Mouse (Mus musculus) midbrain, embryonic 13.5 days (tissue): ENCODE measurements around the gene Arl5c. TPM values are rescaled to one million over a fixed set of nuclear protein-coding genes. Genes with fewer than 3 reads are reported as not detected.

Experiments
- ATAC-seq: fragments of 200-750 bp; cut with Nextera tagmentation; 2 replicates; pipeline ENCODE4 v1.8.0; 2017; ENCODE audit warnings: mild to moderate bottlenecking, moderate TSS enrichment, moderate library complexity
- H3K27ac ChIP-seq: fragments of 300-500 bp; sonication (generic); 2 replicates; pipeline ENCODE4 v1.5.1; 2015; ENCODE audit warnings: inconsistent platforms, mild to moderate bottlenecking, moderate library complexity
- H3K27me3 ChIP-seq: fragments of 300-500 bp; sonication (generic); 2 replicates; pipeline ENCODE4 v1.6.1; 2015; ENCODE audit warnings: mild to moderate bottlenecking, inconsistent platforms
- H3K36me3 ChIP-seq: fragments of 300-500 bp; sonication (generic); 2 replicates; pipeline ENCODE4 v1.6.1; 2015; ENCODE audit warnings: mild to moderate bottlenecking, inconsistent platforms
- H3K4me1 ChIP-seq: fragments of 300-500 bp; sonication (generic); replicated peaks from 2 replicates; pipeline ENCODE4 v1.6.1; 2015; ENCODE audit warnings: inconsistent platforms
- H3K4me2 ChIP-seq: fragments of 300-500 bp; sonication (generic); replicated peaks from 2 replicates; pipeline ENCODE4 v1.6.1; 2015; ENCODE audit warnings: moderate library complexity, mild to moderate bottlenecking, inconsistent platforms
- H3K4me3 ChIP-seq: fragments of 300-500 bp; sonication (generic); replicated peaks from 2 replicates; pipeline ENCODE4 v1.5.1; 2015; ENCODE audit warnings: mild to moderate bottlenecking, inconsistent platforms
- H3K9ac ChIP-seq: fragments of 300-500 bp; sonication (generic); replicated peaks from 2 replicates; pipeline ENCODE4 v1.6.1; 2015; ENCODE audit warnings: mild to moderate bottlenecking, inconsistent platforms
- H3K9me3 ChIP-seq: fragments of 300-500 bp; sonication (generic); 2 replicates; pipeline ENCODE4 v1.6.1; 2016; ENCODE audit warnings: mild to moderate bottlenecking, inconsistent platforms
- WGBS: fragments of 180-500 bp; shearing (Covaris S2); methylation state at CpG from one replicate; pipeline ENCODE4 v1.1.7; 2015; 5-methylcytosine and 5-hydroxymethylcytosine counted together
- polyA plus RNA-seq: library from polyadenylated mRNA; unstranded; fragments of >200 nt; fragmentation: Nextera tagmentation; extraction: Ambion mirVana; gene quantifications from 2 replicates; pipeline ENCODE4 v1.2.1, GENCODE M21; 2015

Gene Arl5c
- polyA plus RNA-seq, 1 experiment from 2014 or later, result 10.5 TPM

- Histone ChIP-seq H3K4me3 (no peak overlapping the region), H3K9me3 (no peaks in the 10 kb centered on the region), H3K9ac (peak overlapping the region; percentile 17; the same call in 1 of the 2 replicates), H3K36me3 (peaks cover 50% of the 10 kb centered on the region), H3K27me3 (no peaks in the 10 kb centered on the region), H3K4me2 (no peak overlapping the region), H3K4me1 (peaks cover 45% of the 10 kb centered on the region), H3K27ac (peak overlapping the region; percentile 87; the same call in 1 of the 2 replicates)
- WGBS, result 66% methylated on average over 6 of the region's 6 CpGs
- ATAC-seq, result no peak
These were observed 22.2 kb upstream of the Arl5c start for GRCm38 (mm10) chr11:98018222-98018621.

DNA sequence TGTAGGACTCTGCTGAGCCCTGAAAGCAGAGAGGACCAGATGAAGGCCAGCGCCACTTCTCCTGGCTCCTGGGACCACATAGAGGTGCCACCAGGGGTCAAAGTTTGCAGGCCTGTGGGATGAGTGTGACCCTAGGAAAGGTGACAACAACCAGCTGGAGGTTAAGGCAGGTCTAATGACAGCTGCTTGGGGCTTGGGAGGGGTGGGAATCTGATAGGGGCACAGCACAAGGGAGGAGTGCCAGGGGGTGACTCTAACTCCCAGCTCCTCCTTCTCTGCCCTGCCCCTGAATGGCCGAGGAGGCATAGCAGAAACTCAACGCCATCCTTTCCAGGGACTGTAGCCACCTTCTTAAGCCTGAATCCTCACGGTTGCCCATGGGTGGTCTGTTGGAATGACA lies 20.8 kb upstream of the Arl5c start:
- Histone ChIP-seq H3K9ac (no peak overlapping the region), H3K4me1 (peaks cover 43% of the 10 kb centered on the region), H3K9me3 (no peaks in the 10 kb centered on the region), H3K27me3 (no peaks in the 10 kb centered on the region), H3K4me3 (no peak overlapping the region), H3K4me2 (no peak overlapping the region), H3K27ac (no peak overlapping the region), H3K36me3 (peaks cover 63% of the 10 kb centered on the region)
- 79% methylated on average over 4 of the region's 4 CpGs for WGBS
- no peak for ATAC-seq

- no peak overlapping the region for H3K27ac ChIP-seq
- no peaks in the 10 kb centered on the region for H3K27me3 ChIP-seq
- WGBS, result 94% methylated on average over 5 of the region's 5 CpGs
- H3K9ac ChIP-seq, result no peak overlapping the region
- no peak overlapping the region for H3K4me2 ChIP-seq
- H3K36me3 ChIP-seq, result peaks cover 69% of the 10 kb centered on the region
- no peaks in the 10 kb centered on the region for H3K9me3 ChIP-seq
- peaks cover 37% of the 10 kb centered on the region for H3K4me1 ChIP-seq
- ATAC-seq, result no peak
- no peak overlapping the region for H3K4me3 ChIP-seq
These were observed 20.2 kb upstream of the Arl5c start for GRCm38 (mm10) chr11:98016177-98016576.

GRCm38 (mm10) chr11:98012831-98013230 lies 16.9 kb upstream of the Arl5c start:
- WGBS, result 85% methylated on average over 10 of the region's 10 CpGs
- peaks cover 97% of the 10 kb centered on the region for H3K36me3 ChIP-seq

GRCm38 (mm10) chr11:98011716-98012115 lies 15.7 kb upstream of the Arl5c start:
- Histone ChIP-seq H3K4me3 (no peak overlapping the region), H3K9ac (no peak overlapping the region), H3K27me3 (no peaks in the 10 kb centered on the region), H3K27ac (no peak overlapping the region), H3K36me3 (peaks cover 97% of the 10 kb centered on the region), H3K9me3 (no peaks in the 10 kb centered on the region), H3K4me1 (0 out of 2 replicates have a peak, but pooled peaks cover 3% of the 10 kb centered on the region), H3K4me2 (no peak overlapping the region)
- WGBS, result 70% methylated on average over 9 of the region's 9 CpGs
- no peak for ATAC-seq

More at GRCm38 (mm10) chr11:98012831-98013230, 16.9 kb upstream of the Arl5c start:
- Histone ChIP-seq H3K4me3 (no peak overlapping the region), H3K4me1 (peaks cover 4% of the 10 kb centered on the region; the same call in 1 of the 2 replicates), H3K4me2 (no peak overlapping the region), H3K9ac (no peak overlapping the region), H3K9me3 (no peaks in the 10 kb centered on the region), H3K27ac (no peak overlapping the region), H3K27me3 (no peaks in the 10 kb centered on the region)
- ATAC-seq, result no peak

DNA sequence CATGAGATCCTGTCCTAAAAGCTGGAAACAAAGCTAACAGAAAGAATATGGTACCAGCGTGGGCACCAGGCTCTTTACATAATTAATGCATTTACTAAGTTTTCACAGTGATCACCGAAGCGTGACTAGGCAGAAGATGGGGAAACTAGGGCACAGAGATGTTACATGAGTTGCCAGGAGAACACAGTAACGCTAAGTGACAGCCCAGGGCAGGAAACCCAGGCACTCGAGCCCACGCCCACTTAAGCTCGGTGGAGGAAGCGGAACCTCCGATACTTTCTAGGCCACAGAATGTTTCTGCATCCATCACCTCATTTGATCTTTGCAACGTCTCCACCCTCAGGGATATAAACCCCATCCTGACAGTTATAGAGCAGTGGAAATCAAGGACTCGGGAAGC lies 12.1 kb upstream of the Arl5c start:
- Histone ChIP-seq H3K4me3 (no peak overlapping the region), H3K4me2 (no peak overlapping the region), H3K36me3 (peaks cover 96% of the 10 kb centered on the region), H3K9ac (no peak overlapping the region), H3K9me3 (no peaks in the 10 kb centered on the region), H3K27me3 (0 out of 2 replicates have a peak, but pooled peaks cover 4% of the 10 kb centered on the region), H3K4me1 (peaks cover 12% of the 10 kb centered on the region), H3K27ac (no peak overlapping the region)
- WGBS, result 87% methylated on average over 11 of the region's 11 CpGs
- no peak for ATAC-seq

- peaks cover 10% of the 10 kb centered on the region; the same call in 1 of the 2 replicates for H3K27me3 ChIP-seq
- no peak overlapping the region for H3K9ac ChIP-seq
- ATAC-seq, result no peak
- H3K4me2 ChIP-seq, result no peak overlapping the region
- 88% methylated on average over 10 of the region's 10 CpGs for WGBS
- peaks cover 26% of the 10 kb centered on the region for H3K4me1 ChIP-seq
- H3K4me3 ChIP-seq, result no peak overlapping the region
- no peaks in the 10 kb centered on the region for H3K9me3 ChIP-seq
- H3K36me3 ChIP-seq, result peaks cover 79% of the 10 kb centered on the region
- H3K27ac ChIP-seq, result no peak overlapping the region
These were observed 9.7 kb upstream of the Arl5c start for GRCm38 (mm10) chr11:98005686-98006085.

GRCm38 (mm10) chr11:98005076-98005475 lies 9.1 kb upstream of the Arl5c start:
- no peak for ATAC-seq
- no peaks in the 10 kb centered on the region for H3K9me3 ChIP-seq
- no peak overlapping the region for H3K4me3 ChIP-seq
- peaks cover 10% of the 10 kb centered on the region; the same call in 1 of the 2 replicates for H3K27me3 ChIP-seq
- no peak overlapping the region for H3K9ac ChIP-seq
- peaks cover 72% of the 10 kb centered on the region for H3K36me3 ChIP-seq
- H3K27ac ChIP-seq, result no peak overlapping the region
- peaks cover 28% of the 10 kb centered on the region for H3K4me1 ChIP-seq
- 55% methylated on average over 13 of the region's 13 CpGs for WGBS
- H3K4me2 ChIP-seq, result no peak overlapping the region

GRCm38 (mm10) chr11:98004161-98004560 lies 8.2 kb upstream of the Arl5c start:
- no peak for ATAC-seq
- H3K9me3 ChIP-seq, result no peaks in the 10 kb centered on the region
- H3K27ac ChIP-seq, result no peak overlapping the region; the same call in 1 of the 2 replicates
- 73% methylated on average over 8 of the region's 8 CpGs for WGBS
- H3K4me1 ChIP-seq, result peaks cover 28% of the 10 kb centered on the region
- H3K4me3 ChIP-seq, result no peak overlapping the region
- no peak overlapping the region for H3K4me2 ChIP-seq
- no peak overlapping the region for H3K9ac ChIP-seq
- H3K27me3 ChIP-seq, result peaks cover 10% of the 10 kb centered on the region; the same call in 1 of the 2 replicates
- H3K36me3 ChIP-seq, result peaks cover 63% of the 10 kb centered on the region

DNA sequence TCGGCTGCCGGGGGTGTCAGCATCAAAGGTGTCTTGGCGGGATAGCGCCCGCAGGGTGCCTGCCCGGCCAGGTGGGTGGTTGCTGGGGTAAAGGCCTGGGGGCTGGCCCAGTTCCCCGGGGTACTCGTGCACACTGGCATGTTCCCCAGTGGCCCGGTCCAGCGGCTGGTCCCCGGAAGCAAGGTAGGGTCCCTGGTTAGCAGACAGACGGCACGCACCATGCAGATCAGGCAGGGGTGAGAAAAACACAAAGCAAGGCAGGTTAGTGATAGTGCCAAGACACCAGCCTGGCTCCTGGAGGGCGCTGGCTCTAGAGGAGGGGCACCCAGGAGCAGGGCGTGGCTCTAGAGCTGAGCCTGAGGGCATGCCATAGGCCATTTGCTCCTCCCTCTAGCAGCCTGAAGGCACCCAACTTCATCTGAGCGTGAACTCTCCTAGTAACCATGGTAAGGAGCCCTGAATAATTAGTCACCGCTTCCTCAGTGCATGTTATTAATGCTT lies 7.2 kb upstream of the Arl5c start:
- H3K9me3 ChIP-seq, result no peaks in the 10 kb centered on the region
- H3K4me2 ChIP-seq, result 0 out of 2 replicates have a peak overlapping the region, but pooled peaks have one; percentile 19
- peaks cover 10% of the 10 kb centered on the region; the same call in 1 of the 2 replicates for H3K27me3 ChIP-seq
- H3K36me3 ChIP-seq, result peaks cover 54% of the 10 kb centered on the region
- 0 out of 2 replicates have a peak overlapping the region, but pooled peaks have one; percentile 19 for H3K9ac ChIP-seq
- WGBS, result 38% methylated on average over 17 of the region's 17 CpGs
- H3K4me1 ChIP-seq, result peaks cover 28% of the 10 kb centered on the region
- ATAC-seq, result peak; percentile 31; the same call in 1 of the 2 replicates
- H3K27ac ChIP-seq, result no peak overlapping the region
- no peak overlapping the region for H3K4me3 ChIP-seq

GRCm38 (mm10) chr11:98002627-98003026 lies 6.6 kb upstream of the Arl5c start:
- Histone ChIP-seq H3K9me3 (no peaks in the 10 kb centered on the region), H3K9ac (0 out of 2 replicates have a peak overlapping the region, but pooled peaks have one; percentile 19), H3K4me1 (peaks cover 28% of the 10 kb centered on the region), H3K27ac (no peak overlapping the region), H3K4me2 (peak overlapping the region; percentile 19; the same call in 1 of the 2 replicates), H3K27me3 (peaks cover 10% of the 10 kb centered on the region; the same call in 1 of the 2 replicates), H3K4me3 (no peak overlapping the region), H3K36me3 (peaks cover 48% of the 10 kb centered on the region)
- WGBS, result 19% methylated on average over 12 of the region's 12 CpGs
- peak; percentile 34; the same call in 1 of the 2 replicates for ATAC-seq

- Histone ChIP-seq H3K27me3 (peaks cover 10% of the 10 kb centered on the region; the same call in 1 of the 2 replicates), H3K36me3 (peaks cover 42% of the 10 kb centered on the region), H3K4me2 (no peak overlapping the region), H3K4me1 (peaks cover 28% of the 10 kb centered on the region), H3K9ac (no peak overlapping the region), H3K9me3 (no peaks in the 10 kb centered on the region), H3K4me3 (no peak overlapping the region), H3K27ac (no peak overlapping the region)
- ATAC-seq, result no peak
- 51% methylated on average over 6 of the region's 6 CpGs for WGBS
These were observed 6.0 kb upstream of the Arl5c start for GRCm38 (mm10) chr11:98001986-98002385.
